Mouse (Mus musculus) midbrain, embryonic 13.5 days (tissue): ENCODE measurements around the gene Ola1. TPM values are rescaled to one million over a fixed set of nuclear protein-coding genes. Genes with fewer than 3 reads are reported as not detected.

ENCODE experiments used
- polyA plus RNA-seq: library from polyadenylated mRNA; unstranded; fragments of >200 nt; fragmentation: Nextera tagmentation; extraction: Ambion mirVana; gene quantifications from 2 replicates; pipeline ENCODE4 v1.2.1, GENCODE M21; 2015

The Ola1 gene
- polyA plus RNA-seq, 1 experiment from 2014 or later, result 80.9 TPM

Other genes starting within 250 kb of the Ola1 start
- gene Sp3, start 238.5 kb downstream of the Ola1 start, polyA plus RNA-seq, result 53.2 and 56.1 TPM in 2 replicates
- not detected in 2 replicates for gene Gm11084, start 232.2 kb downstream of the Ola1 start, polyA plus RNA-seq
- gene Sp9, start 53.0 kb upstream of the Ola1 start, polyA plus RNA-seq, result 6.1 and 8.9 TPM in 2 replicates
- 8.1 and 9.6 TPM in 2 replicates for gene Scrn3, start 93.7 kb upstream of the Ola1 start, polyA plus RNA-seq
- 34.0 and 34.8 TPM in 2 replicates for gene Cir1, start 93.8 kb upstream of the Ola1 start, polyA plus RNA-seq
- 9.7 and 10.2 TPM in 2 replicates for gene Gpr155, start 167.6 kb upstream of the Ola1 start, polyA plus RNA-seq